Mouse (Mus musculus) olfactory bulb, adult 2 months (tissue): ENCODE results near the gene Pno1. TPM values are rescaled to one million over a fixed set of nuclear protein-coding genes. Genes with fewer than 3 reads are reported as not detected.

Experiments
- H3K27ac ChIP-seq: fragments of 200-500 bp; 2 replicates; pipeline ENCODE4 v1.5.1; 2012; ENCODE audit warnings: low read depth, low read length; ENCODE audit not compliant: insufficient read depth
- H3K4me1 ChIP-seq: fragments of 200-500 bp; 2 replicates; pipeline ENCODE4 v1.6.1; 2012; ENCODE audit warnings: low read length; ENCODE audit not compliant: control insufficient read depth, insufficient read depth
- H3K4me3 ChIP-seq: fragments of 200-500 bp; 2 replicates; pipeline ENCODE4 v1.5.1; 2012; ENCODE audit warnings: mild to moderate bottlenecking, low read depth, low read length, moderate library complexity; ENCODE audit not compliant: insufficient read depth
- CTCF ChIP-seq: fragments of 200-500 bp; IDR thresholded peaks from 2 replicates; pipeline ENCODE4 v1.5.1; 2012; ENCODE audit warnings: low read depth, mild to moderate bottlenecking, low read length, moderate library complexity; ENCODE audit not compliant: insufficient read depth
- POLR2A ChIP-seq: fragments of 200-500 bp; IDR thresholded peaks from 2 replicates; pipeline ENCODE4 v1.6.1; 2012; ENCODE audit warnings: mild to moderate bottlenecking, low read depth, low read length, moderate library complexity; ENCODE audit not compliant: insufficient read depth
- WGBS: fragments of 180-500 bp; shearing (Covaris S2); methylation state at CpG from one replicate; pipeline ENCODE4 v1.1.7; 2018; 5-methylcytosine and 5-hydroxymethylcytosine counted together
- polyA plus RNA-seq: library from polyadenylated mRNA; stranded (reverse); fragments of >200 nt; gene quantifications from 2 replicates; pipeline ENCODE4 v1.2.4, GENCODE M21; 2012; ENCODE audit warnings: low replicate concordance; ENCODE audit not compliant: missing spikeins, insufficient read depth, insufficient read length

Gene Pno1
- polyA plus RNA-seq, 1 experiment: not detected

DNA sequence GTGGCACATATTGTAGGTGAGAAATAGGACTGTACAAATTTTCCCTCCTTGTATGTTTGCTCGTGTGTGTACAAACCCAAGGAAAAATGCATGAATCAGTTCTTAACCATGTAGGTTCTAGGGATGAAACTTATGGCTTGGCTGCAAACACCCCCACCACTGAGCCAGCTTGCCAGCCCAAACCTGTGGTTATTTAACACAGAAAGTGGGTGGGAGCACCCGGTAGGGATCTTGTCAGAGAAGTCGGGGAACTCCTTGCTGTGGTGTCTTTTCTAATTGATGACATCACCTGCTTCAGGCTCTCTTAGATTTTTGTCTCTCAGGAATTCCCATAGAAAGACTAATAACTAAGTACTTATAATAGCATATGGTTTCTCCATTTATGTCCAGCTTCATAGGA, 23.7 kb downstream of the Pno1 start:
- 39% methylated on average over 3 of the region's 3 CpGs for WGBS
- H3K4me1 ChIP-seq: peaks cover 3% of the 10 kb centered on the region; the same call in 1 of the 2 replicates
- no peak overlapping the region for H3K4me3 ChIP-seq
- TF ChIP-seq POLR2A (no peak), CTCF (no peak)
- H3K27ac ChIP-seq: no peak overlapping the region

DNA sequence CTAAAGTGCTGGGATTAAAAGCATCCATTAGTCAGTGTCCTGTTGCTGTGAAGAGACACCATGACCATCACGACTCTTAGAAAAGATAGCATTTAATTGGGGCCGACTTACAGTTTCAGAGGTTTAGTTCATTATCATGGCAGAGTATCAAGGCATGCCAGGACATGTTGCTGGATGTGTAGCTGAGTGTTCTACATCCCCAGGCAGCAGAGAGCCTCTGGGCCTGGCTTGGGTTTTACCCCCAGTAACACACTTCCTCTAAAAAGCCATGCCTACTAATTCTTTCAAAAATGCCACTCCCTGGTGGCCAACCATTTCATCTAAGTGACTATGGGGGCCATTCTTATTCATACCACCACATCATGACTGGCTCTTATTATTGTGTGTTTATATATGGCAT, 28.2 kb downstream of the Pno1 start:
- 84% methylated on average over 2 of the region's 2 CpGs for WGBS
- TF ChIP-seq POLR2A (no peak), CTCF (no peak)
- Histone ChIP-seq H3K27ac (no peak overlapping the region), H3K4me3 (no peak overlapping the region), H3K4me1 (peaks cover 5% of the 10 kb centered on the region; the same call in 1 of the 2 replicates)

DNA sequence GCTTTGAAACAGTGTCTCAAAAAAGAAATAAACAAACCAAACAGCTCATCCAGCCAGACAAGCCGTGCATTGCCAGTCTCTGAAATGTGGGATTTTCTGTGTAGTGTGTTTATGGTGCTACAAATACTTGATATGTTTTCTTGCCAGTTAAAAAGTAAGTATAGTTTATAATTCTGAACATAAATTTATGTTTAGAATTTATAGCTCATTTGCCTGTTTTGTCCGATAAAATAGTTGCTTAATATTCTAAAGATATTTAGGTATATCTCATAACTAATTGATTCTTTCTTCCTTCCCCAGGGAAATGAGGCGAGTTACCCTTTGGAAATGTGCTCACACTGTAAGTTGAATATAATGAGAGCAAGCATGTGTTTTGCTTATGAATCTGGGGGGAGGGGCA, 29.6 kb downstream of the Pno1 start, which contains the start of gene Wdr92:
TSS of gene Wdr92 (plus strand) at position 301 of the 400 bp plus-strand sequence.
- TF ChIP-seq CTCF (no peak), POLR2A (no peak)
- H3K27ac ChIP-seq: no peak within 1 kb of the TSS

DNA sequence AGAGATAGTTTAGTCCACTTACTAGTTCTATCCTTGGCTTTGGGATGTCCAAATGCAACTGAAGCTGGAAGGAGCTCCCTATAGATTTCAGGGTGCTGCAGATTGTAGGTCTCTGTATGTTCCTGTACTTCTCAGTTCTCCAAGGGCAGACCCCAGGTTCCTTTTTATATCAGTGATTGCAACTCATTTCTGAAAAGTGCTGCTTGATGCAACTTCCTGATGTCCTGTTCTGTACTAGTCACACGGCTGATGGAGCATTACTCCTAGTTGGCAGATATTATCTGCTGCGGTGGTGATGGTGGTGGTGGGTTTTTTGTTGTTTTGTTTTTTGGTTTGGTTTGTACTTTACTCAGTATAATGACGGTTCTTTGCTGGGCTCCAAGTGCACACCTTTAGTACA, 30.6 kb downstream of the Pno1 start:
- Histone ChIP-seq H3K27ac (no peak overlapping the region), H3K4me1 (0 out of 2 replicates have a peak, but pooled peaks cover 2% of the 10 kb centered on the region), H3K4me3 (no peak overlapping the region)
- 70% methylated on average over 3 of the region's 3 CpGs for WGBS
- no peak for TF ChIP-seq CTCF
- no peak for TF ChIP-seq POLR2A

More for the DNA sequence above, 29.6 kb downstream of the Pno1 start, which contains the start of gene Wdr92:
- 61% methylated on average over 3 of the region's 3 CpGs for WGBS
- H3K4me1 ChIP-seq: peaks cover 5% of the 10 kb centered on the region; the same call in 1 of the 2 replicates
- H3K4me3 ChIP-seq: no peak within 1 kb of the TSS

- 0 out of 2 replicates have a peak, but pooled peaks cover 2% of the 10 kb centered on the region for H3K4me1 ChIP-seq
- no peak overlapping the region for H3K4me3 ChIP-seq
- H3K27ac ChIP-seq: no peak overlapping the region
- no peak for TF ChIP-seq POLR2A
- TF ChIP-seq CTCF: no peak
- WGBS: 56% methylated on average over 1 of the region's 1 CpGs
These were observed 34.7 kb downstream of the Pno1 start for GRCm38 (mm10) chr11:17176638-17177037.

DNA sequence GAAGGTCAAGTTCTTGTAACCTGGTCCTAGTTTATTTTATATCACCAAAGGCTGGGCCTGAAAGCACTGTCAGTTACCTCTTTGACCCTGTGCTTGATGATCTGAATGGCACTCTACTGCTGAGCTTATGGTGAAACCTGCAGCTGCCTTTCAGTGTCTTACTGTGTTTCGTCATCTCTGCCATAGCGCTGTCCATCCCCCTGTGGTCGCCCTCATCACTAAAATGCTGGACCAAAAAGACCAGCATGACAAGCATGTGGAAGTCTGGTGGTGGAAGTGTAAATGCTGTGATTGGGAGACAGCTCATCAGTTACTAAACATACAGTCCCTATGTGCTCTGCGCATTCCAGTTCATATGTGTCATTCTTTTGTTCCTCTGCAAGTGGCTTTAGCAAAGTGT, 39.1 kb downstream of the Pno1 start:
- WGBS: 90% methylated on average over 4 of the region's 4 CpGs
- no peak for TF ChIP-seq CTCF
- no peak for TF ChIP-seq POLR2A
- no peaks in the 10 kb centered on the region for H3K4me1 ChIP-seq
- no peak overlapping the region for H3K4me3 ChIP-seq
- no peak overlapping the region for H3K27ac ChIP-seq

DNA sequence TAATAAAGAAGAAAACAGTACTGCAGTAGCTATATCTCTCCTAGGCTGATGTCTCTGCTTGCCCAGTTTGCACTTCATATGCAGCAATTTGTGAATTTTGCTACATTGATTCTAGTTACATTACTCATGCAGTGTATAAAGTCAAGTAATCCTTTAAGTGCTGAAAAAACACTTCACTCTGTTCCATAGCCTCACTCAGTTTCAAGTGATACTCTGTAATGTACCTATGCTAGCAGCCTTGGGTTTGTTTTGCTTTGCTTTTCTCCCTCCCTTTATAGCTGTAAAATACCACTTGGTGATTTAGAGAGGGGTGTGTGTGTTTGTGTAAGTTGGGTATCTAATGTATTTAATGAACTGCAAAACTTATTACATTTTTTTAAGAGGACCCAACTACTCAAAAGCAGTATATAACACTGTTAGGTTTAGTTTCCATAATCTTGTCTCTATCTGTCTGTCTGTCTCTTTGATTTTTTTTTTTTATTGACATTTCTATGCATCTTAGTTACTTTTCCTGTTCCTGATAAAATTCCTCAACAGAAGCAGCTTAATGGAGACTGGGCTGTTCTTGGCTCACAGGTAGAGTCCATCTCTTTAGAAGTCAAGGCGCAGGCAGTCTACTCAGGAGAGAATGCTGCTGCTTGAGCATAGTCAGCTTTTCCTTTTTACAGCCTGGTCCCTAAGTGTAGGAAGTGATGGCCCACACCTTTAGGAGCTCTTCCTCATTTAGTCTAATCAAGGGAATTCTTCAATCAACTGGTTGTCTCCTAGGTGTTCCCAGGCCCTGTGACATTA, 40.2 kb downstream of the Pno1 start:
- no peak overlapping the region for H3K27ac ChIP-seq
- 93% methylated on average over 1 of the region's 1 CpGs for WGBS
- no peak overlapping the region for H3K4me3 ChIP-seq
- H3K4me1 ChIP-seq: peaks cover 3% of the 10 kb centered on the region; the same call in 1 of the 2 replicates
- TF ChIP-seq POLR2A: no peak
- TF ChIP-seq CTCF: no peak

- TF ChIP-seq CTCF: no peak
- TF ChIP-seq POLR2A: no peak
- Histone ChIP-seq H3K4me1 (peaks cover 8% of the 10 kb centered on the region), H3K27ac (no peak overlapping the region), H3K4me3 (no peak overlapping the region)
- 53% methylated on average over 2 of the region's 2 CpGs for WGBS
These were observed 42.1 kb downstream of the Pno1 start for GRCm38 (mm10) chr11:17169262-17169661.

DNA sequence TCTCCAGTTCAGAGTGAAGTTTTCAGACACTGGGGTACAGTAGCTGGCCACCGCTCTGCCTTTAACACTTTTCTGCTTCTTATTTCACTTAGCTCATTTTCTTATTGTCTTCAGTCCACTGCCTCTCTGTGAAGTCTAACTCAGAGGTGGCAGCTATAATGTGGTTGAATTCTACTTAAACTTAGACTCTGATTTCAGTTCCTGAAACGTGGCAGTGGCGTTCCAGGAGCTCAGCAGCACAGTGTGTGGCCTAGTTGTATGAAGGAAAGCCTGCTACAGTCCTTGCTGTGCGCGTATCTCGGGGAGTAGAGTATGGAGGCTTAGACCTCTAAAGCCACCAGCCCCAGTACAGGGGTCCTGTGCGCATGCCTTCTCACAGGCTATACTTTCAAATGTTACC, 44.7 kb downstream of the Pno1 start:
- TF ChIP-seq CTCF (no peak), POLR2A (no peak)
- H3K27ac ChIP-seq: no peak overlapping the region
- H3K4me1 ChIP-seq: peaks cover 13% of the 10 kb centered on the region
- no peak overlapping the region for H3K4me3 ChIP-seq
- 69% methylated on average over 7 of the region's 7 CpGs for WGBS

DNA sequence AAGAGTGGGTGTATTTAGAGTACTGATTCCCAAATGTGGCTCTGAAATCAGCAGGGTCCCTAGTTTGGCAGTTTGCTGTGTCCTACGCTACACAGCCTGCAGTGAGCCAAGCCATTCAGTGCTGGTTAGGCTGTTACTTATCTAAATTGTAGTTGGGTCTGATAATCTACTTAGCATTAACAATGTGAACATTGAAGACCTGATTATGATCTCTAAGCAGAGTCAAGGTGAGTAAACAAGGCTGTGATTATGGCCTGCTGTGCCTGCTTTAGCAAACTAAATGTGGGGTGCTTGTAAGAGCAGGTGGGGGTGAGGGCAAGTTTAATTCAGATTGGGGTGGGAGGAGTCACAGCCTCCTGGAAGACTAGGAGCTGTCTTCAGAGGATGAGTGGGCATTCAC, 47.4 kb downstream of the Pno1 start:
- Histone ChIP-seq H3K27ac (no peak overlapping the region), H3K4me3 (no peak overlapping the region), H3K4me1 (peaks cover 16% of the 10 kb centered on the region)
- 33% methylated on average over 1 of the region's 1 CpGs for WGBS
- TF ChIP-seq POLR2A (no peak), CTCF (no peak)
